Mouse (Mus musculus) ES-E14 (cell line): ENCODE data around the gene Sh3glb2. TPM values are rescaled to one million over a fixed set of nuclear protein-coding genes. Genes with fewer than 3 reads are reported as not detected.

ENCODE experiments used
- DNase-seq: peaks from one replicate; pipeline ENCODE4 v3.0.0-alpha.2; 2013; ENCODE audit warnings: low read depth, low spot score
- H3K27ac ChIP-seq: 2 replicates; pipeline ENCODE4 v1.5.1; 2012; ENCODE audit warnings: low read depth, mild to moderate bottlenecking, low read length, moderate library complexity, mixed read lengths; ENCODE audit not compliant: poor library complexity, insufficient read depth, severe bottlenecking
- H3K36me3 ChIP-seq: 2 replicates; pipeline ENCODE4 v1.6.1; 2012; ENCODE audit warnings: mild to moderate bottlenecking, low read length, moderate library complexity, mixed read lengths; ENCODE audit not compliant: control insufficient read depth, poor library complexity, insufficient read depth, severe bottlenecking
- H3K4me1 ChIP-seq, 2 experiments: fragments of 150-350 bp in 1 of 2; sonication (generic) in 1 of 2; 2 replicates each; pipeline ENCODE4 v1.6.1; 2012; ENCODE audit warnings: low read length in 2 of 2, mild to moderate bottlenecking in 1 of 2, mixed read lengths in 1 of 2; ENCODE audit not compliant: control insufficient read depth in 2 of 2, insufficient read depth in 2 of 2, poor library complexity in 1 of 2
- H3K4me3 ChIP-seq, 2 experiments: fragments of 150-350 bp in 1 of 2; sonication (generic) in 1 of 2; 2 replicates each; pipeline ENCODE4 v1.5.1; 2012; ENCODE audit warnings: low read length in 2 of 2, low read depth in 1 of 2, mild to moderate bottlenecking in 1 of 2, mixed read lengths in 1 of 2; ENCODE audit not compliant: insufficient read depth in 1 of 2, poor library complexity in 1 of 2, severe bottlenecking in 1 of 2
- H3K9ac ChIP-seq: 2 replicates; pipeline ENCODE4 v1.6.1; 2012; ENCODE audit warnings: low read depth, mild to moderate bottlenecking, low read length, mixed read lengths; ENCODE audit not compliant: poor library complexity, insufficient read depth, severe bottlenecking
- H3K9me3 ChIP-seq: fragments of 150-350 bp; sonication (generic); 2 replicates; pipeline ENCODE4 v1.6.1; 2012; ENCODE audit warnings: low read depth, mild to moderate bottlenecking, low read length; ENCODE audit not compliant: control insufficient read depth, insufficient read depth
- CHD2 ChIP-seq: IDR thresholded peaks from 2 replicates; pipeline ENCODE4 v1.6.1; 2014; ENCODE audit warnings: mild to moderate bottlenecking, low read depth, low read length, inconsistent platforms
- HCFC1 ChIP-seq: IDR thresholded peaks from 2 replicates; pipeline ENCODE4 v1.6.1; 2012; ENCODE audit warnings: low read length, inconsistent platforms, borderline replicate concordance; ENCODE audit not compliant: insufficient read depth
- MAFK ChIP-seq: IDR thresholded peaks from 2 replicates; pipeline ENCODE4 v1.6.1; 2014; ENCODE audit warnings: mild to moderate bottlenecking, low read depth, low read length, inconsistent platforms; ENCODE audit not compliant: insufficient read depth
- ZC3H11A ChIP-seq: IDR thresholded peaks from 2 replicates; pipeline ENCODE4 v1.6.1; 2012; ENCODE audit warnings: low read depth, mild to moderate bottlenecking, inconsistent platforms, low read length, borderline replicate concordance
- ZNF384 ChIP-seq: IDR thresholded peaks from 2 replicates; pipeline ENCODE4 v1.6.1; 2012; ENCODE audit warnings: low read depth, low read length, inconsistent platforms
- in situ Hi-C, 2 experiments: fragments of 600-800 bp; cut with MboI; formaldehyde crosslinking; loops; one replicate each; pipeline ENCODE4 v1.15.1; 2025; ENCODE audit warnings: low sequenced_read_pairs in 2 of 2, inconsistent platforms in 1 of 2; ENCODE audit not compliant: unreplicated experiment in 2 of 2
- total RNA-seq: library from RNA; depleted of rRNA; stranded (reverse); fragments of 300-350 nt; gene quantifications from 2 replicates; pipeline ENCODE4 v1.2.3, GENCODE M21; 2012; rRNA removed

Sh3glb2 gene
- total RNA-seq, 1 experiment = 64.8 TPM

DNA sequence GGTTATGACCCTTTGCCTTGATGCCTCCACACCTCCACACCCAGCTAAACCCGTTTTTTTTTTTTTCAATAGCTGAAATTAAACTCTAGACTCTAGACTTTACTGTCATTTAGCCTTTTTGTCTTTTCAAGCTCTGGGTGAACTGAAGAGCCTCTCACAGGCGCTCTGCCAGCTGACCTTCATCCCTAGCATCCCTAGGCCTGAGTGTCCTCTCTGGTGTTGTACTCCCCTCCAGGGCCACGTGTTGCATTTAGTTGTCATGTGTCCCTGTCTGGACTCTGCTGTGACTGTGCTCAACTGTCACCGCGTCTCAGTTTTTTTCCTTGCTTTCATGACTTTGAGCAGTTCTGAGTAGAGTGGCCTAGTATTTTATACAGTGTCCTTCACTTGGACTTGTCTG, 59.2 kb downstream of the Sh3glb2 start:
- in situ Hi-C loops = loop anchor here in 1 of 2 experiments (25.0 kb wide), 2 partner anchors 388 to 1138 kb away; no protein-coding TSS in a partner anchor
- no peak overlapping the region for H3K9ac ChIP-seq
- no peaks in the 10 kb centered on the region for H3K9me3 ChIP-seq
- no peaks in the 10 kb centered on the region for H3K4me1 ChIP-seq
- peaks cover 39% of the 10 kb centered on the region for H3K36me3 ChIP-seq
- no peak for TF ChIP-seq MAFK
- no peak for TF ChIP-seq HCFC1
- TF ChIP-seq ZNF384 = no peak
- TF ChIP-seq CHD2 = no peak
- no peak for TF ChIP-seq ZC3H11A
- no peak overlapping the region for H3K4me3 ChIP-seq
- no peak overlapping the region for H3K27ac ChIP-seq
- no peak for DNase-seq

DNA sequence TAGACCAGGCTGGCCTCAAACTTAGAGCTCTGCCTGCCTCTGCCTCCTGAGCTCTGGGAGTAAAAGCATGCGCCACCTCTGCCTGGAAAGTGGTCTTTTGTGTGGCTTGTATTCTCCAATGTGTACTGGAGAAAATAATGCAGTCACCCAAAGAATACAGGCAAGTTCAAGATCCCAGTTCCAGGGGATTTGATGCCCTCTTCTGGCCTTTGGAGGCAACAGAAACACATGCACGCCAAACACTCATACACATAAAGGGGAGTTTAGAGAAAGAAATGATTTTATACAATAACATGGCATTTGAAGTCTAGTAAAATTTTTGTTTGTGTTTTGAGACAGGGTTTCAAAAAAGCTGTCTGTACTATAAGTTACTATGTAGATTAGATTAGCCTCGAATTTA, 59.6 kb downstream of the Sh3glb2 start:
- no peak overlapping the region for H3K9ac ChIP-seq
- TF ChIP-seq MAFK (no peak), ZNF384 (no peak), HCFC1 (no peak), CHD2 (no peak), ZC3H11A (no peak)
- H3K4me1 ChIP-seq = no peaks in the 10 kb centered on the region
- in situ Hi-C loops = no loop called here
- H3K27ac ChIP-seq = no peak overlapping the region
- no peak for DNase-seq
- H3K36me3 ChIP-seq = peaks cover 35% of the 10 kb centered on the region
- H3K9me3 ChIP-seq = no peaks in the 10 kb centered on the region
- H3K4me3 ChIP-seq = no peak overlapping the region

Other genes with a start within 250 kb of the Sh3glb2 start
- gene Zer1, start 234.8 kb downstream of the Sh3glb2 start, total RNA-seq = 11.4 and 16.2 TPM in 2 replicates
- 62.4 and 65.9 TPM in 2 replicates for gene Tbc1d13, start 225.6 kb downstream of the Sh3glb2 start, total RNA-seq
- 18.9 and 19.0 TPM in 2 replicates for gene Endog, start 187.8 kb downstream of the Sh3glb2 start, total RNA-seq
- 46.5 and 66.9 TPM in 2 replicates for gene Spout1, start 180.9 kb downstream of the Sh3glb2 start, total RNA-seq
- 5.2 and 7.7 TPM in 2 replicates for gene Kyat1, start 153.5 kb downstream of the Sh3glb2 start, total RNA-seq
- gene Lrrc8a, start 121.6 kb downstream of the Sh3glb2 start, total RNA-seq = 26.6 and 35.1 TPM in 2 replicates
- 0.76 and 1.4 TPM in 2 replicates for gene Gm28035, start 118.8 kb downstream of the Sh3glb2 start, total RNA-seq
- 2.7 and 5.5 TPM in 2 replicates for gene Phyhd1, start 93.1 kb downstream of the Sh3glb2 start, total RNA-seq
- not detected in 2 replicates for gene Gm28038, start 78.3 kb downstream of the Sh3glb2 start, total RNA-seq
- 25.2 and 31.6 TPM in 2 replicates for gene Dolk, start 73.0 kb downstream of the Sh3glb2 start, total RNA-seq
- gene Nup188, start 72.9 kb downstream of the Sh3glb2 start, total RNA-seq = 84.5 and 115 TPM in 2 replicates
- gene Miga2, start 4.9 kb upstream of the Sh3glb2 start, total RNA-seq = 46.0 and 57.4 TPM in 2 replicates
- gene Dolpp1, start 32.9 kb upstream of the Sh3glb2 start, total RNA-seq = 55.6 and 87.0 TPM in 2 replicates
- 5.3 and 5.8 TPM in 2 replicates for gene Crat, start 56.5 kb upstream of the Sh3glb2 start, total RNA-seq
- gene Ptpa, start 56.7 kb upstream of the Sh3glb2 start, total RNA-seq = 97.9 and 103 TPM in 2 replicates
- 13.3 and 17.7 TPM in 2 replicates for gene Ier5l, start 114.9 kb upstream of the Sh3glb2 start, total RNA-seq
- 0.54 TPM in 1 of 2 replicates, not detected in the other for gene Cstad, start 235.7 kb upstream of the Sh3glb2 start, total RNA-seq